Mouse (Mus musculus): ENCODE results near the gene Cdc14b.

Gene Cdc14b

GRCm38 (mm10) chr13:64242721-64243120 is 32.4 kb downstream of the Cdc14b start:
- in situ Hi-C loops (cut with MboI; ENCODE audit: unreplicated experiment in 2 of 2), result no loop called here

GRCm38 (mm10) chr13:64240626-64241025 is 34.5 kb downstream of the Cdc14b start:
- in situ Hi-C loops (cut with MboI; ENCODE audit: unreplicated experiment in 2 of 2), result no loop called here

GRCm38 (mm10) chr13:64237681-64238157 is 37.4 kb downstream of the Cdc14b start:
- in situ Hi-C loops (cut with MboI; ENCODE audit: unreplicated experiment in 2 of 2), result no loop called here

GRCm38 (mm10) chr13:64237000-64237680 is 38.0 kb downstream of the Cdc14b start:
- in situ Hi-C loops (cut with MboI; ENCODE audit: unreplicated experiment in 2 of 2), result no loop called here

- in situ Hi-C loops (cut with MboI; ENCODE audit: unreplicated experiment in 2 of 2), result no loop called here
These were observed 39.3 kb downstream of the Cdc14b start for GRCm38 (mm10) chr13:64235777-64236176.

- in situ Hi-C loops (cut with MboI; ENCODE audit: unreplicated experiment in 2 of 2), result no loop called here
These were observed 39.9 kb downstream of the Cdc14b start for GRCm38 (mm10) chr13:64235062-64235715.

GRCm38 (mm10) chr13:64233139-64233538 is 42.0 kb downstream of the Cdc14b start:
- in situ Hi-C loops (cut with MboI; ENCODE audit: unreplicated experiment in 2 of 2), result no loop called here

- in situ Hi-C loops (cut with MboI; ENCODE audit: unreplicated experiment in 2 of 2), result no loop called here
These were observed 48.4 kb downstream of the Cdc14b start for GRCm38 (mm10) chr13:64226725-64227124.

- in situ Hi-C loops (cut with MboI; ENCODE audit: unreplicated experiment in 2 of 2), result no loop called here
These were observed 49.4 kb downstream of the Cdc14b start for GRCm38 (mm10) chr13:64225738-64226137.

- in situ Hi-C loops (cut with MboI; ENCODE audit: unreplicated experiment in 2 of 2), result no loop called here
These were observed 60.2 kb downstream of the Cdc14b start for GRCm38 (mm10) chr13:64214891-64215290.

- in situ Hi-C loops (cut with MboI; ENCODE audit: unreplicated experiment in 2 of 2), result no loop called here
These were observed 63.0 kb downstream of the Cdc14b start for GRCm38 (mm10) chr13:64211995-64212603.

GRCm38 (mm10) chr13:64208146-64208545 is 66.9 kb downstream of the Cdc14b start:
- in situ Hi-C loops (cut with MboI; ENCODE audit: unreplicated experiment in 2 of 2), result loop anchor here in 1 of 2 experiments (5.0 kb wide), 1 partner anchor 39 kb away; no protein-coding TSS in a partner anchor

- in situ Hi-C loops (cut with MboI; ENCODE audit: unreplicated experiment in 2 of 2), result loop anchor here in 1 of 2 experiments (5.0 kb wide), 1 partner anchor 42 kb away; no protein-coding TSS in a partner anchor
These were observed 69.9 kb downstream of the Cdc14b start for GRCm38 (mm10) chr13:64205186-64205585.

GRCm38 (mm10) chr13:64204726-64205125 is 70.4 kb downstream of the Cdc14b start:
- in situ Hi-C loops (cut with MboI; ENCODE audit: unreplicated experiment in 2 of 2), result loop anchor here in 1 of 2 experiments (5.0 kb wide), 1 partner anchor 43 kb away; no protein-coding TSS in a partner anchor

GRCm38 (mm10) chr13:64200911-64201310 is 74.2 kb downstream of the Cdc14b start:
- in situ Hi-C loops (cut with MboI; ENCODE audit: unreplicated experiment in 2 of 2), result no loop called here

GRCm38 (mm10) chr13:64198310-64198709 is 76.8 kb downstream of the Cdc14b start:
- in situ Hi-C loops (cut with MboI; ENCODE audit: unreplicated experiment in 2 of 2), result no loop called here

- in situ Hi-C loops (cut with MboI; ENCODE audit: unreplicated experiment in 2 of 2), result no loop called here
These were observed 77.2 kb downstream of the Cdc14b start for GRCm38 (mm10) chr13:64197899-64198298.

- in situ Hi-C loops (cut with MboI; ENCODE audit: unreplicated experiment in 2 of 2), result loop anchor here (5.0 to 10.0 kb wide), 2 partner anchors 60 to 258 kb away; no protein-coding TSS in a partner anchor
These were observed 88.0 kb downstream of the Cdc14b start for GRCm38 (mm10) chr13:64187065-64187464.

GRCm38 (mm10) chr13:64186516-64186915 is 88.6 kb downstream of the Cdc14b start:
- in situ Hi-C loops (cut with MboI; ENCODE audit: unreplicated experiment in 2 of 2), result loop anchor here (5.0 to 10.0 kb wide), 2 partner anchors 61 to 258 kb away; no protein-coding TSS in a partner anchor

GRCm38 (mm10) chr13:64185586-64185985 is 89.5 kb downstream of the Cdc14b start:
- in situ Hi-C loops (cut with MboI; ENCODE audit: unreplicated experiment in 2 of 2), result loop anchor here (5.0 to 10.0 kb wide), 2 partner anchors 62 to 259 kb away; no protein-coding TSS in a partner anchor

GRCm38 (mm10) chr13:64185176-64185575 is 89.9 kb downstream of the Cdc14b start:
- in situ Hi-C loops (cut with MboI; ENCODE audit: unreplicated experiment in 2 of 2), result loop anchor here (5.0 to 10.0 kb wide), 2 partner anchors 62 to 260 kb away; no protein-coding TSS in a partner anchor
